Comparison of ENCODE assay signal across 16 mouse cellular contexts in genomic region chr4:139081270-139081931, GRCm38 (mm10). TPM values are rescaled to one million over a fixed set of nuclear protein-coding genes. Genes with fewer than 3 reads are reported as not detected.
A peak's percentile ranks its signal among the peaks of the same experiment; 100 is the strongest.
DNase-seq lines count a peak whose midpoint lies in the region; ATAC-seq lines count a peak whose summit lies in the region.
"Had no signal": no experiment of that assay in that cellular context is flagged by ENCODE, and none has a peak within 500 bp of the region (broad histone marks: within the 10 kb centered on the region; RNA-seq: fewer than 3 reads in every experiment).

No protein-coding gene starts in this region.

- H3K9ac ChIP-seq in hindbrain, embryonic 15.5 days, result no peak overlapping the region
- H3K9ac ChIP-seq in hindbrain, embryonic 14.5 days, result no peak overlapping the region
- H3K9ac ChIP-seq: liver, embryonic 14.5 days had no signal

- 0 out of 2 replicates have a peak overlapping the region, but pooled peaks have one; percentile 39 for H3K27ac ChIP-seq in hindbrain, embryonic 15.5 days (replicated peaks)
- no peak overlapping the region for H3K27ac ChIP-seq in hindbrain, embryonic 14.5 days
- H3K27ac ChIP-seq: heart, adult 2 months; liver, embryonic 14.5 days had no signal

- no peaks in the 10 kb centered on the region for H3K36me3 ChIP-seq in hindbrain, embryonic 15.5 days
- no peaks in the 10 kb centered on the region for H3K36me3 ChIP-seq in hindbrain, embryonic 14.5 days (replicated peaks; ENCODE audit: control insufficient read depth, insufficient read depth)

- H3K27me3 ChIP-seq in hindbrain, embryonic 15.5 days, result peaks cover 5% of the 10 kb centered on the region
- H3K27me3 ChIP-seq in hindbrain, embryonic 14.5 days (ENCODE audit: control insufficient read depth, insufficient read depth, low read length), result peaks cover 11% of the 10 kb centered on the region

- H3K9me3 ChIP-seq in hindbrain, embryonic 15.5 days, result no peaks in the 10 kb centered on the region
- H3K9me3 ChIP-seq in hindbrain, embryonic 14.5 days (ENCODE audit: control insufficient read depth, low read length), result no peaks in the 10 kb centered on the region

- no peak overlapping the region for H3K4me2 ChIP-seq in hindbrain, embryonic 15.5 days
- no peak overlapping the region for H3K4me2 ChIP-seq in hindbrain, embryonic 14.5 days (replicated peaks)

- H3K4me3 ChIP-seq in hindbrain, embryonic 15.5 days, result no peak overlapping the region
- no peak overlapping the region for H3K4me3 ChIP-seq in hindbrain, embryonic 14.5 days (replicated peaks; ENCODE audit: low read length)
- H3K4me3 ChIP-seq: heart, adult 2 months had no signal

- DNase-seq in hindbrain, embryonic 14.5 days (ENCODE audit: low spot score), result no peak
- DNase-seq in right cerebral cortex, postnatal 25 days, result peak; percentile 52
- no peak for DNase-seq in right cerebral cortex, postnatal 36 days (ENCODE audit: low spot score in 2 of 2)
- peak; percentile 55 to 71 for DNase-seq in cerebellum, postnatal 25 days
- peak; percentile 69 for DNase-seq in telencephalon, adult 2 months (ENCODE audit: low read depth, low spot score)
- DNase-seq in yolk sac, embryonic 10.5 days (ENCODE audit: low spot score), result no peak
- DNase-seq: heart, adult 2 months; kidney, postnatal 14 days; lung, postnatal 4 days; thymus, adult 2 months had no signal

- H3K4me1 ChIP-seq in hindbrain, embryonic 15.5 days (replicated peaks), result peaks cover 30% of the 10 kb centered on the region
- peaks cover 25% of the 10 kb centered on the region for H3K4me1 ChIP-seq in hindbrain, embryonic 14.5 days (replicated peaks; ENCODE audit: control insufficient read depth, insufficient read depth, low read length)

- no peak for ATAC-seq in hindbrain, embryonic 15.5 days (ENCODE audit: low FRiP score, low read depth)
- no peak for ATAC-seq in hindbrain, embryonic 14.5 days (ENCODE audit: low FRiP score)
- ATAC-seq in monocyte, adult 5-6 weeks (replicated peaks; ENCODE audit: insufficient number of reproducible peaks, low FRiP score, low TSS enrichment, poor library complexity, severe bottlenecking), result no peak
- ATAC-seq: inflammation-experienced regulatory T-cells, adult 6 months had no signal

- 49% methylated on average over 18 of the region's 18 CpGs for WGBS in hindbrain, embryonic 15.5 days
- WGBS in hindbrain, embryonic 14.5 days, result 56% methylated on average over 18 of the region's 18 CpGs

RNA-seq across cellular contexts. Expression of gene Htr6, which starts 6.0 kb away (rescaled TPM):
- 0.43 and 0.83 TPM in 2 replicates for polyA plus RNA-seq in hindbrain, embryonic 15.5 days (2015; fragmentation: Nextera tagmentation; extraction: Ambion mirVana)
- 0.58 and 0.65 TPM in 2 replicates for polyA plus RNA-seq in hindbrain, embryonic 14.5 days (2014; fragmentation: Nextera tagmentation; extraction: Ambion mirVana)
- not detected in 3 replicates for total RNA-seq in monocyte, adult 5-6 weeks (2017)
- total RNA-seq: CH12.LX; heart, adult 2 months had no signal
- polyA plus RNA-seq: embryonic facial prominence, embryonic 14.5 days; heart, adult 2 months; inflammation-experienced regulatory T-cells, adult 6 months; liver, embryonic 14.5 days; thymus, adult 2 months had no signal

RNA-seq across cellular contexts. Expression of gene Nbl1, which starts 11.4 kb away (rescaled TPM):
- 53.9 and 55.2 TPM in 2 replicates for polyA plus RNA-seq in hindbrain, embryonic 15.5 days (2015; fragmentation: Nextera tagmentation; extraction: Ambion mirVana)
- 47.8 and 47.9 TPM in 2 replicates for polyA plus RNA-seq in hindbrain, embryonic 14.5 days (2014; fragmentation: Nextera tagmentation; extraction: Ambion mirVana)
- 0.32 TPM in 1 of 3 replicates, not detected in the others for total RNA-seq in monocyte, adult 5-6 weeks (2017)

RNA-seq across cellular contexts. Expression of gene Minos1, which starts 49.5 kb away (rescaled TPM):
- 351 and 416 TPM in 2 replicates for polyA plus RNA-seq in hindbrain, embryonic 15.5 days (2015; fragmentation: Nextera tagmentation; extraction: Ambion mirVana)
- polyA plus RNA-seq in hindbrain, embryonic 14.5 days (2014; fragmentation: Nextera tagmentation; extraction: Ambion mirVana), result 391 and 450 TPM in 2 replicates
- total RNA-seq in monocyte, adult 5-6 weeks (2017), result 102 to 135 TPM (median 117 TPM) in 3 replicates

Comparison
In these comparisons a context has a peak if more than half of its experiments do, and no peak if none do; other contexts are left out.
1. DNase-seq: peak in right cerebral cortex, postnatal 25 days (single experiment), cerebellum, postnatal 25 days (2 of 2) and telencephalon, adult 2 months (single experiment); none in hindbrain, embryonic 14.5 days (single experiment), right cerebral cortex, postnatal 36 days (0 of 2) and yolk sac, embryonic 10.5 days (single experiment).